8 mouse cellular contexts compared by ENCODE assay signal in the genomic region with DNA sequence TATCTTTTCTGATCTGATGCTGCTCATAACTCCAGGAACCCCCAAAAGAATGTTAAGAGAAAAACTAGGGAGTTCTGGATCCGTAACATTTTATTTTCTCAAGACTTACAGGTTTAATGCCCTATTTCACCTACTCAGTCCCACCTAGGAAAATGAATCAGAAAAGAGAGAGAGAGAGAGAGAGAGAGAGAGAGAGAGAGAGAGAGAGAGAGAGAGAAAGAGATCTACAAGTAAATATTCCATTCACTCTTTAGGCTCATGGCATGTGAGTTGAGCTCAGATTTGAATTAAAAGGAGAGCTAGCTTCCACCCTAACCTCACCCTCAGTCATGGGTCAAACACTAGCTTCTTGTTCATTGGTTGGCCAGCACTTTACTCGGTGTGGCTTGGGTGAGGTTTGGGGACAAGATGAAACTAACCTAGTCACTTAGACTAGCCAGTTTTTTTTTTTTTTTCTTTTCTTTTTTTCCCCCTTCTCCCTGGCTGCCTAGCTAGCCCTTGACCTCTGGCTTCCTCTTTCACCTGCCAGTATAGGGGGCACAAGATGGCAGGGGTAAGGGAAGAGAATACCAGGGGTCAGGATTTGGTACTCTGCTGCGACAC. TPM values are rescaled to one million over a fixed set of nuclear protein-coding genes. Genes with fewer than 3 reads are reported as not detected.
A peak's percentile ranks its signal among the peaks of the same experiment; 100 is the strongest.
DNase-seq lines count a peak whose midpoint lies in the region; ATAC-seq and TF ChIP-seq lines count a peak whose summit lies in the region.

No protein-coding gene starts in this region.

- H3K9ac ChIP-seq in intestine, embryonic 16.5 days (ENCODE audit: low read depth, low read length) = peak overlapping the region; percentile 87

- H3K27me3 ChIP-seq in intestine, embryonic 16.5 days (replicated peaks; ENCODE audit: control insufficient read depth, insufficient read depth, low read length) = no peaks in the 10 kb centered on the region

- no peak for DNase-seq in layer of hippocampus, adult 2 months (ENCODE audit: low spot score in 2 of 2)
- no peak for DNase-seq in layer of hippocampus, postnatal 10 days (ENCODE audit: low spot score in 2 of 2)
- DNase-seq in naive thymus-derived CD4-positive, alpha-beta T cell, adult 2 months (ENCODE audit: low read depth) = peak; percentile 41
- no peak for DNase-seq in ovary, postnatal 36 days (ENCODE audit: low spot score)
- DNase-seq in layer of hippocampus, postnatal 25 days (ENCODE audit: extremely low spot score in 1 of 2, low spot score in 1 of 2) = no peak
- DNase-seq in thymus, postnatal 25 days = no peak

- H3K4me3 ChIP-seq in layer of hippocampus, adult 2 months = peak overlapping the region; percentile 69
- peak overlapping the region; percentile 89 for H3K4me3 ChIP-seq in embryonic fibroblast, embryonic 13.5 days (ENCODE audit: insufficient read depth, low read length)
- peak overlapping the region; percentile 87 for H3K4me3 ChIP-seq in intestine, embryonic 16.5 days (ENCODE audit: low read length)

- peak overlapping the region; percentile 86 for H3K4me2 ChIP-seq in intestine, embryonic 16.5 days (ENCODE audit: low read depth, low read length)

- no peak for ATAC-seq in intestine, embryonic 16.5 days

- no peaks in the 10 kb centered on the region for H3K9me3 ChIP-seq in intestine, embryonic 16.5 days (ENCODE audit: control insufficient read depth, low read length)

- TF ChIP-seq POLR2A in embryonic fibroblast, embryonic 13.5 days (IDR thresholded peaks at IDR 0.05; ENCODE audit: low read depth, low read length) = no peak

- peak overlapping the region; percentile 83 for H3K27ac ChIP-seq in layer of hippocampus, adult 2 months
- H3K27ac ChIP-seq in embryonic fibroblast, embryonic 13.5 days (ENCODE audit: insufficient read depth, low read length) = no peak overlapping the region
- peak overlapping the region; percentile 89 for H3K27ac ChIP-seq in intestine, embryonic 16.5 days (ENCODE audit: low read length)

- H3K4me1 ChIP-seq in embryonic fibroblast, embryonic 13.5 days (ENCODE audit: control insufficient read depth, insufficient read depth, low read length) = no peaks in the 10 kb centered on the region
- H3K4me1 ChIP-seq in intestine, embryonic 16.5 days (ENCODE audit: control insufficient read depth, insufficient read depth, low read length) = peaks cover 11% of the 10 kb centered on the region

- no peaks in the 10 kb centered on the region for H3K36me3 ChIP-seq in intestine, embryonic 16.5 days (ENCODE audit: control insufficient read depth, insufficient read depth, low read length)

- TF ChIP-seq CTCF in layer of hippocampus, adult 2 months (conservative IDR thresholded peaks at IDR 0.05) = no peak
- TF ChIP-seq CTCF in embryonic fibroblast, embryonic 13.5 days (IDR thresholded peaks at IDR 0.05; ENCODE audit: borderline replicate concordance, insufficient read depth, low read length) = no peak

- WGBS in intestine, embryonic 16.5 days = 37% methylated on average over 3 of the region's 3 CpGs

RNA-seq across cellular contexts. Expression of a gene that starts 0.8 kb away (rescaled TPM):
- total RNA-seq in layer of hippocampus, adult 2 months (2021) = 1 to 10 TPM; 6.2 TPM
- 1 to 10 TPM; 4.9 to 6.6 TPM for total RNA-seq in layer of hippocampus, postnatal 10 days (2021)
- 9.7 and 14.1 TPM in 2 replicates for polyA plus RNA-seq in embryonic fibroblast, embryonic 13.5 days (2011; ENCODE audit: insufficient read length, low read depth, missing spikeins)
- 105 and 126 TPM in 2 replicates for polyA plus RNA-seq in intestine, embryonic 16.5 days (2015; fragmentation: Nextera tagmentation; extraction: Ambion mirVana)
- 1 to 10 TPM; 4.6 to 6.6 TPM for total RNA-seq in layer of hippocampus, postnatal 25 days (2021)

RNA-seq across cellular contexts. Expression of a gene that starts 8.7 kb away (rescaled TPM):
- total RNA-seq in layer of hippocampus, adult 2 months (2021) = 10 to 100 TPM in 1 of 2 experiments, 1 to 10 TPM in 1; 8.5 to 16.7 TPM
- 10 to 100 TPM; 14.3 to 19.4 TPM for total RNA-seq in layer of hippocampus, postnatal 10 days (2021)
- 5.9 and 8.4 TPM in 2 replicates for polyA plus RNA-seq in embryonic fibroblast, embryonic 13.5 days (2011; ENCODE audit: insufficient read length, low read depth, missing spikeins)
- 14.6 and 15.0 TPM in 2 replicates for polyA plus RNA-seq in intestine, embryonic 16.5 days (2015; fragmentation: Nextera tagmentation; extraction: Ambion mirVana)
- 10 to 100 TPM; 11.4 to 12.2 TPM for total RNA-seq in layer of hippocampus, postnatal 25 days (2021)

RNA-seq across cellular contexts. Expression of a gene that starts 42.6 kb away (rescaled TPM):
- total RNA-seq in layer of hippocampus, adult 2 months (2021) = 10 to 100 TPM; 87.7 to 92.2 TPM
- total RNA-seq in layer of hippocampus, postnatal 10 days (2021) = 10 to 100 TPM; 89.3 to 92.2 TPM
- polyA plus RNA-seq in embryonic fibroblast, embryonic 13.5 days (2011; ENCODE audit: insufficient read length, low read depth, missing spikeins) = 87.3 and 105 TPM in 2 replicates
- polyA plus RNA-seq in intestine, embryonic 16.5 days (2015; fragmentation: Nextera tagmentation; extraction: Ambion mirVana) = 73.7 and 76.8 TPM in 2 replicates
- total RNA-seq in layer of hippocampus, postnatal 25 days (2021) = 10 to 100 TPM; 76.5 to 90.6 TPM

RNA-seq across cellular contexts. Expression of a gene that starts 51.9 kb away (rescaled TPM):
- 10 to 100 TPM in 1 of 2 experiments, 1 to 10 TPM in 1; 8.9 to 11.5 TPM for total RNA-seq in layer of hippocampus, adult 2 months (2021)
- total RNA-seq in layer of hippocampus, postnatal 10 days (2021) = 10 to 100 TPM; 12.0 to 14.0 TPM
- polyA plus RNA-seq in embryonic fibroblast, embryonic 13.5 days (2011; ENCODE audit: insufficient read length, low read depth, missing spikeins) = 14.5 and 15.3 TPM in 2 replicates
- 7.5 and 7.8 TPM in 2 replicates for polyA plus RNA-seq in intestine, embryonic 16.5 days (2015; fragmentation: Nextera tagmentation; extraction: Ambion mirVana)
- total RNA-seq in layer of hippocampus, postnatal 25 days (2021) = 10 to 100 TPM in 1 of 2 experiments, 1 to 10 TPM in 1; 6.8 to 10.1 TPM

RNA-seq across cellular contexts. Expression of a gene that starts 52.1 kb away (rescaled TPM):
- 1 to 10 TPM; 7.4 to 7.5 TPM for total RNA-seq in layer of hippocampus, adult 2 months (2021)
- 1 to 10 TPM; 8.8 to 9.4 TPM for total RNA-seq in layer of hippocampus, postnatal 10 days (2021)
- polyA plus RNA-seq in embryonic fibroblast, embryonic 13.5 days (2011; ENCODE audit: insufficient read length, low read depth, missing spikeins) = 5.4 and 8.4 TPM in 2 replicates
- polyA plus RNA-seq in intestine, embryonic 16.5 days (2015; fragmentation: Nextera tagmentation; extraction: Ambion mirVana) = 2.7 and 2.9 TPM in 2 replicates
- total RNA-seq in layer of hippocampus, postnatal 25 days (2021) = 1 to 10 TPM; 7.1 to 8.5 TPM
